Mouse (Mus musculus): ENCODE data around the gene Hes1. TPM values are rescaled to one million over a fixed set of nuclear protein-coding genes. Genes with fewer than 3 reads are reported as not detected.

Hes1 gene
- polyA plus RNA-seq, 1 experiment from 2014 or later = 89.1 TPM

- TF ChIP-seq CTCF (IDR thresholded peaks at IDR 0.05) (no peak), EP300 (IDR thresholded peaks at IDR 0.05) (no peak)
- Histone ChIP-seq H3K27ac (ENCODE audit: low read length) (no peak overlapping the region), H3K4me1 (ENCODE audit: insufficient read depth, low read depth, low read length) (no peaks in the 10 kb centered on the region), H3K9ac (replicated peaks; ENCODE audit: low read depth) (no peak overlapping the region), H3K27me3 (replicated peaks; ENCODE audit: insufficient read depth, low read length) (no peaks in the 10 kb centered on the region), H3K36me3 (ENCODE audit: insufficient read depth, low read length) (no peaks in the 10 kb centered on the region), H3K4me2 (replicated peaks; ENCODE audit: low read depth, low read length) (no peak overlapping the region), H3K9me3 (ENCODE audit: low read length) (no peaks in the 10 kb centered on the region), H3K4me3 (ENCODE audit: low read depth, low read length) (no peak overlapping the region)
- 68% methylated on average over 6 of the region's 6 CpGs for WGBS
- ATAC-seq = no peak
- DNase-seq (ENCODE audit: low spot score) = no peak
Measured at GRCm38 (mm10) chr16:30028184-30028583, 36.0 kb upstream of the Hes1 start.

DNA sequence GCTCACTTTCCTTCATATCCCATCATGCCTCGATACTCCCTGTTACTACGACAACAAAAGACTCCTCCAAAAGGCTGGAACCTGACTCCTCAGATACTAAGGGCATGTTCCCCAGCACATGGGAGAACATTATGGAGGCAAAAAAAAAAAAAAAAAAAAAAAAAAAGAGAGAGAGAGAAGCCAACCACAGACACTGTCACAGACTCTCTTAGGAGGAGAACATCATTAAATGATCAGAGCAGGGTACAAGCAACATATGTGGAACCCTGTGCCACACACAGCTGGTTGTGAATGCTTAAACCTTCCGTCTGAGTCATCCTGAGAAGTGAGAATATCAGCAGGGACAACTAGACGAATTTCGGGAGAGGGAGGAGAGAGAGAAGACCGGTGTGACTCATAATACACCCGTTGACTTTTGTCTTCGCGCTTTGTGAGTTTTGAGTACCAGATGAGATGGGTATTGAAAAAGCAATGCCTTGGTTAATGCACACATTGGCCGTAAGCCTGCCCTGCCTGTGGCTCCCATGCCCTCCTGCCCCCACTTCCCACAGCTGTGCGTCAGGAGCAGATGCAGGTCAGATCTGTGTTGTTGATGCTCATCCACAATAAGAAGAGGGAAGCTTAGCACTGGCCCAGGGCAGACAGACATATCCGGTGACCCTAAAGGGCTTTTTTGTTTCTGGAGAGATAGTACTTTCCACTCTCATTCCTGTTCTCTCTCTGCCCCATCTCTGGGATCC is 34.8 kb upstream of the Hes1 start:
- Histone ChIP-seq H3K4me2 (replicated peaks; ENCODE audit: low read depth, low read length) (no peak overlapping the region), H3K9me3 (ENCODE audit: low read length) (no peaks in the 10 kb centered on the region), H3K36me3 (ENCODE audit: insufficient read depth, low read length) (no peaks in the 10 kb centered on the region), H3K27ac (ENCODE audit: low read length) (no peak overlapping the region), H3K4me3 (ENCODE audit: low read depth, low read length) (no peak overlapping the region), H3K9ac (replicated peaks; ENCODE audit: low read depth) (no peak overlapping the region), H3K27me3 (replicated peaks; ENCODE audit: insufficient read depth, low read length) (no peaks in the 10 kb centered on the region), H3K4me1 (ENCODE audit: insufficient read depth, low read depth, low read length) (0 out of 2 replicates have a peak, but pooled peaks cover under 1% of the 10 kb centered on the region)
- ATAC-seq (no peak), DNase-seq (ENCODE audit: low spot score) (no peak)
- TF ChIP-seq CTCF (IDR thresholded peaks at IDR 0.05) (no peak), EP300 (IDR thresholded peaks at IDR 0.05) (no peak)
- WGBS = 72% methylated on average over 12 of the region's 12 CpGs

- ATAC-seq = no peak
- TF ChIP-seq CTCF (IDR thresholded peaks at IDR 0.05) (no peak), EP300 (IDR thresholded peaks at IDR 0.05) (no peak)
Measured at GRCm38 (mm10) chr16:30032326-30032904, 31.8 kb upstream of the Hes1 start.

GRCm38 (mm10) chr16:30033390-30033789 is 30.8 kb upstream of the Hes1 start:
- Histone ChIP-seq H3K4me1 (ENCODE audit: insufficient read depth, low read depth, low read length) (0 out of 2 replicates have a peak, but pooled peaks cover 4% of the 10 kb centered on the region), H3K27me3 (replicated peaks; ENCODE audit: insufficient read depth, low read length) (no peaks in the 10 kb centered on the region), H3K4me2 (replicated peaks; ENCODE audit: low read depth, low read length) (no peak overlapping the region), H3K9me3 (ENCODE audit: low read length) (no peaks in the 10 kb centered on the region), H3K36me3 (ENCODE audit: insufficient read depth, low read length) (no peaks in the 10 kb centered on the region), H3K4me3 (ENCODE audit: low read depth, low read length) (no peak overlapping the region), H3K27ac (ENCODE audit: low read length) (no peak overlapping the region), H3K9ac (replicated peaks; ENCODE audit: low read depth) (no peak overlapping the region)
- WGBS = 79% methylated on average over 3 of the region's 3 CpGs
- no peak for TF ChIP-seq EP300 (IDR thresholded peaks at IDR 0.05)
- ATAC-seq = no peak
- no peak for DNase-seq (ENCODE audit: low spot score)

More at GRCm38 (mm10) chr16:30032326-30032904, 31.8 kb upstream of the Hes1 start:
- H3K27me3 ChIP-seq (replicated peaks; ENCODE audit: insufficient read depth, low read length) = no peaks in the 10 kb centered on the region
- no peaks in the 10 kb centered on the region for H3K9me3 ChIP-seq (ENCODE audit: low read length)
- no peaks in the 10 kb centered on the region for H3K36me3 ChIP-seq (ENCODE audit: insufficient read depth, low read length)
- no peak overlapping the region for H3K9ac ChIP-seq (replicated peaks; ENCODE audit: low read depth)
- no peak overlapping the region for H3K27ac ChIP-seq (ENCODE audit: low read length)
- no peak overlapping the region for H3K4me2 ChIP-seq (replicated peaks; ENCODE audit: low read depth, low read length)
- no peak overlapping the region for H3K4me3 ChIP-seq (ENCODE audit: low read depth, low read length)
- no peak for DNase-seq (ENCODE audit: low spot score)
- WGBS = 75% methylated on average over 2 of the region's 2 CpGs
- H3K4me1 ChIP-seq (ENCODE audit: insufficient read depth, low read depth, low read length) = 0 out of 2 replicates have a peak, but pooled peaks cover 4% of the 10 kb centered on the region

DNA sequence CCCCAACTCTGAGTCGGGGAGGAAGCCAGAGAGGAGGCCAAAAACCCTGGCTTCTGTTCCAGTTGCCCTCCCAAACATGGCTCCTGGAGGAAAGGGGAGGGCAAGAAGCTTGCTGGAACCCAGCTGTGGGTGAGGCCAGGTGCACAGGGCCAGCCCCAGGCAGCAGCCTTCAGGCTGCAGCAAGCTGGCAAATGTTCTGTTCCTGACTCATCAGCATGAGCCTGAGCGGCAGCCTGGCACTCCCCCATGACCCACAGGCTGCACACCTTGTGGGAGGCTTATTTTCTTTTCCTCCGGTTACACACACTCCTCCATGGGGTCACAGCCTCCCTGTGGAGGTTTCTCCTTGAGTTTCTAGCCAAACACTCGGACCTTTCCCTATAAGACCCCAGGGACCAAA is 30.2 kb upstream of the Hes1 start:
- Histone ChIP-seq H3K4me3 (ENCODE audit: low read depth, low read length) (no peak overlapping the region), H3K27ac (ENCODE audit: low read length) (no peak overlapping the region), H3K9ac (replicated peaks; ENCODE audit: low read depth) (no peak overlapping the region), H3K4me1 (ENCODE audit: insufficient read depth, low read depth, low read length) (0 out of 2 replicates have a peak, but pooled peaks cover 4% of the 10 kb centered on the region), H3K27me3 (replicated peaks; ENCODE audit: insufficient read depth, low read length) (no peaks in the 10 kb centered on the region), H3K4me2 (replicated peaks; ENCODE audit: low read depth, low read length) (no peak overlapping the region), H3K36me3 (ENCODE audit: insufficient read depth, low read length) (no peaks in the 10 kb centered on the region), H3K9me3 (ENCODE audit: low read length) (no peaks in the 10 kb centered on the region)
- DNase-seq (ENCODE audit: low spot score) (peak; percentile 23), ATAC-seq (peak; percentile 36; the same call in 1 of the 2 replicates)
- no peak for TF ChIP-seq CTCF (IDR thresholded peaks at IDR 0.05)
- WGBS = 50% methylated on average over 4 of the region's 4 CpGs

- no peaks in the 10 kb centered on the region for H3K36me3 ChIP-seq (ENCODE audit: insufficient read depth, low read length)
- H3K4me2 ChIP-seq (replicated peaks; ENCODE audit: low read depth, low read length) = no peak overlapping the region
- TF ChIP-seq EP300 (IDR thresholded peaks at IDR 0.05) (no peak), CTCF (IDR thresholded peaks at IDR 0.05) (no peak)
- H3K4me1 ChIP-seq (ENCODE audit: insufficient read depth, low read depth, low read length) = 0 out of 2 replicates have a peak, but pooled peaks cover 4% of the 10 kb centered on the region
- H3K9me3 ChIP-seq (ENCODE audit: low read length) = no peaks in the 10 kb centered on the region
- H3K27ac ChIP-seq (ENCODE audit: low read length) = no peak overlapping the region
- no peaks in the 10 kb centered on the region for H3K27me3 ChIP-seq (replicated peaks; ENCODE audit: insufficient read depth, low read length)
- H3K9ac ChIP-seq (replicated peaks; ENCODE audit: low read depth) = no peak overlapping the region
- ATAC-seq (no peak), DNase-seq (ENCODE audit: low spot score) (peak; percentile 52)
- 19% methylated on average over 6 of the region's 6 CpGs for WGBS
- no peak overlapping the region for H3K4me3 ChIP-seq (ENCODE audit: low read depth, low read length)
Measured at GRCm38 (mm10) chr16:30034521-30034920, 29.7 kb upstream of the Hes1 start.
